Mouse (Mus musculus): ENCODE data around the gene 2210407C18Rik.

DNA sequence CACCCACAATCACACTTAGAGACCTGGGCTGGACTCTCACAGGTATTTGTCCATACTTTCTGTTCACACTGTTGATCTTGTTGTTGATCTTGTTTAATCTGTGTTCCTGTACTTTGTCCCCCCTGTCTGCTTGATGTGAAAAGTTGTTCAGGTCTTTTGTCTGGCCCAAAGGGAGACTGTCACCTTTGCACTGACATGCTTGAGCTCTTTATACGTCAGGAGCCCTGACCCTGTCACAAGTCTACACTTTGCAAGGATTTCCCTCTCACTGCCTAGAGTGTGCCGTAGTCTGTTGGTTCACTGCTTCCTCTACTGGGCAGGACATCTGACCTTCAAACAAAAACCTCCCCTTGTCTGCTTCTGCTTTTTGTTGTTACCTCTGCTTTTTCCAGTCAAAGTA, 11.2 kb downstream of the 2210407C18Rik start:
- no peak for TF ChIP-seq CTCF (IDR thresholded peaks at IDR 0.05; ENCODE audit: low read depth)
- no peak for TF ChIP-seq EP300 (optimal IDR thresholded peaks at IDR 0.05)

All from stomach, postnatal 0 days (tissue).